Comparison of ENCODE assay signal across 8 mouse cellular contexts in the genomic region with DNA sequence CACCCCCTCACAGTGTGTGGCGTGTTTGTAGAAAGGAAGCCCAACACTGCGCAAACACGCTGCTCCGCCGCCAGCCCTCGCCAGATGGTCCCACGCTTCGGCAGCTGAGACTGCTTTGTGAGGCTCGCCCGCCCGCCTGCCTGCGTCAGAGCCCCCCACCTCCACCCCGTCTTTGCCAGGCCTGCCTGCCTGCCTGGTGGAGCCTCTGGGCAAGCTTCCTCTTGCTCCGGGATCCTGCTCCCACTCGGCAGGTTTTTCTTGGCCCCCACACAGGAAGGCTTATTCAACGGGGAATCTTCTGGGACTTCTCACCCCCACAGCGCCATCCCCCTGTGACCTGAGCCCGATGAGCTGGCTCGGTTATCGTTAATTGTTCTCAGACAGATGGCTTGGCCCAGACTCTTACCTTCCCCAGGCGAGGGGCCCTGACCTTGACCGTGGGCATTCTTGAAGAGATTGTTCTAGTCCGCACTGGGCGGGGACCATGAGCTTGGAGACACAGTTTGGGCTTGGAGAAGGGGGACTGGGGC. TPM values are rescaled to one million over a fixed set of nuclear protein-coding genes. Genes with fewer than 3 reads are reported as not detected.
DNase-seq lines count a peak whose midpoint lies in the region; ATAC-seq and TF ChIP-seq lines count a peak whose summit lies in the region.

No protein-coding gene starts in this region.

- H3K27me3 ChIP-seq in cerebellum, adult 2 months (ENCODE audit: control insufficient read depth, insufficient read depth, low read length), result no peaks in the 10 kb centered on the region
- H3K27me3 ChIP-seq in forebrain, embryonic 16.5 days (replicated peaks; ENCODE audit: control insufficient read depth, insufficient read depth, low read length), result no peaks in the 10 kb centered on the region
- peaks cover 28% of the 10 kb centered on the region for H3K27me3 ChIP-seq in liver, embryonic 15.5 days

- no peak for TF ChIP-seq POLR2A in cerebellum, adult 2 months (IDR thresholded peaks at IDR 0.05; ENCODE audit: borderline replicate concordance, insufficient read depth, low read length)

- WGBS in cerebellum, adult 2 months, result 3% methylated on average over 24 of the region's 24 CpGs
- WGBS in forebrain, embryonic 16.5 days, result 3% methylated on average over 24 of the region's 24 CpGs
- WGBS in liver, embryonic 15.5 days (ENCODE audit: insufficient replicate concordance), result 8% methylated on average over 24 of the region's 24 CpGs

- intact Hi-C loops in heart, postnatal 10 days (cut with DNase I), result loop anchor here (5.0 kb wide), 1 partner anchor 51 kb away; no protein-coding TSS in a partner anchor

- H3K27ac ChIP-seq in cerebellum, adult 2 months (ENCODE audit: insufficient read depth, low read length), result peak overlapping the region; percentile 87
- H3K27ac ChIP-seq in forebrain, embryonic 16.5 days (ENCODE audit: low read length), result peak overlapping the region; percentile 89
- no peak overlapping the region for H3K27ac ChIP-seq in liver, embryonic 15.5 days (replicated peaks)

- peak overlapping the region; percentile 0 for H3K4me3 ChIP-seq in cerebellum, adult 2 months (replicated peaks; ENCODE audit: insufficient read depth, low read depth, low read length)
- H3K4me3 ChIP-seq in forebrain, embryonic 16.5 days (replicated peaks; ENCODE audit: low read length), result peak overlapping the region; percentile 13; the same call in 1 of the 2 replicates
- H3K4me3 ChIP-seq in liver, embryonic 15.5 days (replicated peaks), result no peak overlapping the region

- no peak for TF ChIP-seq CTCF in cerebellum, adult 2 months (IDR thresholded peaks at IDR 0.05; ENCODE audit: borderline replicate concordance, insufficient read depth, low read depth, low read length)

- no peaks in the 10 kb centered on the region for H3K9me3 ChIP-seq in forebrain, embryonic 16.5 days (ENCODE audit: control insufficient read depth, low read length)
- H3K9me3 ChIP-seq in liver, embryonic 15.5 days (replicated peaks), result no peaks in the 10 kb centered on the region

- H3K9ac ChIP-seq in forebrain, embryonic 16.5 days (replicated peaks; ENCODE audit: low read depth, low read length), result peak overlapping the region; percentile 27
- H3K9ac ChIP-seq in liver, embryonic 15.5 days, result no peak overlapping the region

- ATAC-seq in forebrain, embryonic 16.5 days, result peak; percentile 97
- ATAC-seq in liver, embryonic 15.5 days (ENCODE audit: insufficient read depth), result no peak

- H3K36me3 ChIP-seq in forebrain, embryonic 16.5 days (ENCODE audit: control insufficient read depth, insufficient read depth), result no peaks in the 10 kb centered on the region
- no peaks in the 10 kb centered on the region for H3K36me3 ChIP-seq in liver, embryonic 15.5 days (replicated peaks)

- DNase-seq in NIH3T3 (ENCODE audit: low read depth), result peak; percentile 46
- peak; percentile 90 to 91 for DNase-seq in cerebellum, adult 2 months
- peak; percentile 76 to 81 for DNase-seq in heart, postnatal 10 days
- peak; percentile 91 to 94 for DNase-seq in layer of hippocampus, adult 8-10 months (ENCODE audit: low spot score in 2 of 2)
- peak; percentile 95 for DNase-seq in right cerebral cortex, adult 18-20 months
- DNase-seq in c-Kit-positive CD71-positive TER-119-positive erythroid progenitor cells, embryonic 14.5 days (ENCODE audit: low spot score), result no peak

- H3K4me1 ChIP-seq in cerebellum, adult 2 months (ENCODE audit: control insufficient read depth, insufficient read depth, low read length), result peaks cover 20% of the 10 kb centered on the region
- H3K4me1 ChIP-seq in forebrain, embryonic 16.5 days (replicated peaks; ENCODE audit: control insufficient read depth, insufficient read depth, low read length), result peaks cover 25% of the 10 kb centered on the region
- H3K4me1 ChIP-seq in liver, embryonic 15.5 days (replicated peaks), result peaks cover 11% of the 10 kb centered on the region; the same call in 1 of the 2 replicates

- peak overlapping the region; percentile 42 for H3K4me2 ChIP-seq in forebrain, embryonic 16.5 days (ENCODE audit: low read length)
- H3K4me2 ChIP-seq in liver, embryonic 15.5 days, result peak overlapping the region; percentile 39

RNA-seq across cellular contexts. Expression of a gene that starts 37.0 kb away (rescaled TPM):
- polyA plus RNA-seq in cerebellum, adult 2 months (2012; rRNA removed), result 86.8 and 93.2 TPM in 2 replicates
- polyA plus RNA-seq in forebrain, embryonic 16.5 days (2015; fragmentation: Nextera tagmentation; extraction: Ambion mirVana), result 26.5 and 27.1 TPM in 2 replicates
- 100 to 1,000 TPM; 112 to 125 TPM for total RNA-seq in heart, postnatal 10 days (2021)
- total RNA-seq in layer of hippocampus, adult 8-10 months (2022), result 100 to 1,000 TPM; 246 to 324 (median 271) TPM
- 3.8 and 5.4 TPM in 2 replicates for polyA plus RNA-seq in liver, embryonic 15.5 days (2015; fragmentation: Nextera tagmentation; extraction: Ambion mirVana)
